Mouse (Mus musculus) adrenal gland, adult (tissue): ENCODE measurements around the gene Matk.
"Not testable (repeated sequence)": the region's sequence is repeated elsewhere in the genome, so short reads cannot be mapped to it uniquely, and the experiment has no call there.

Source experiments
- DNase-seq, 2 experiments: peaks; one replicate each; pipeline ENCODE4 v3.0.0; 2022 to 2023; ENCODE audit warnings: low spot score in 1 of 2; ENCODE audit not compliant: inconsistent age in 2 of 2

Gene Matk

DNA sequence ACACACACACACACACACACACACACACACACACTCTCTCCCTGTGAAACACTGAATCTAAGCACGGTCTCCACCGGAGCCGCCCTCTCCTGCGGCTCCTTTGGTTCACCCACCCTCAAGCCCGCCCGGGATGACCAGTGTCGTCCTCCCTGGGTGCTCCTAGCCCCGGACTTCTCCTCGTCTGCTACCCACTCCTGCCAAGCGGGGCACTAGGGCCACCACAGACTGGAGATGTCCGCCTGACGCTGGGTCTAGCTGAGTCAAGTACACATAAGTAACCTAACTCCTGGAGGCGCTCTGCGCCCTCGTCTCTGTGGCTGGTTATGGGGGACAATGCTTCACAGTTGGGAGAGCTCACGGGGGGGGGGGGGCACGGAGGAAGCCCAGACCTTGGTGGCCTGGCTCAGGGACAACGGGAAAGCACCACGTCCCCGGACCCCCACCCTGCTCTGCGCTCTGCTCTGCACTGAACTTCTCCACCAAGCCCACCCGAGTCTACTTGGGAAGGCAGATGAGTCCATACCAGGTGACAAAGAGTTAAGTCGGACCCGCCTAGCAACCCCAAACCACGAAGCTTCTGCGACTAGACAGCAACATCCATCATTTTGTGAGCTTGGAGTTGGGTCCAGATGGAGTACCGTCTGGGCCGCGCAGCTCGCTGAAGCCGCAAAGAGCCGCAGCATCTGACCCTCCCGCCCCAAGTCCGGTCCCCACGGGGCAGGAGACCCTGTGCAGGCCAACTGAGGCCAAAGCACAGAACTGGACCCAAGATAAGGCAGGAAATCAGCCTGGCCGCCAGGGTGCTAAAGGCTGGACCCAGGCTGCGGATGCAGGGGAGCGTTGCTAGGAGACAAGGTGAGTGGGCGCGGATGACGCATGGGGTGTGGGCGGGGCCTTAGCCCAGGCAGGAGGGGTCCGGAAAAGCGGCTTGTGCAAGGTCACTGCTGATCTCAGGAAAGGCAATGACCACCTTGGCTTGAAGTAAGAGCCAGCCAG, at the start of gene Matk:
Matk (plus strand) TSS at position 512 of the 996 bp plus-strand sequence.
- peak in 1 of 2 experiments; percentile 65 for DNase-seq

DNA sequence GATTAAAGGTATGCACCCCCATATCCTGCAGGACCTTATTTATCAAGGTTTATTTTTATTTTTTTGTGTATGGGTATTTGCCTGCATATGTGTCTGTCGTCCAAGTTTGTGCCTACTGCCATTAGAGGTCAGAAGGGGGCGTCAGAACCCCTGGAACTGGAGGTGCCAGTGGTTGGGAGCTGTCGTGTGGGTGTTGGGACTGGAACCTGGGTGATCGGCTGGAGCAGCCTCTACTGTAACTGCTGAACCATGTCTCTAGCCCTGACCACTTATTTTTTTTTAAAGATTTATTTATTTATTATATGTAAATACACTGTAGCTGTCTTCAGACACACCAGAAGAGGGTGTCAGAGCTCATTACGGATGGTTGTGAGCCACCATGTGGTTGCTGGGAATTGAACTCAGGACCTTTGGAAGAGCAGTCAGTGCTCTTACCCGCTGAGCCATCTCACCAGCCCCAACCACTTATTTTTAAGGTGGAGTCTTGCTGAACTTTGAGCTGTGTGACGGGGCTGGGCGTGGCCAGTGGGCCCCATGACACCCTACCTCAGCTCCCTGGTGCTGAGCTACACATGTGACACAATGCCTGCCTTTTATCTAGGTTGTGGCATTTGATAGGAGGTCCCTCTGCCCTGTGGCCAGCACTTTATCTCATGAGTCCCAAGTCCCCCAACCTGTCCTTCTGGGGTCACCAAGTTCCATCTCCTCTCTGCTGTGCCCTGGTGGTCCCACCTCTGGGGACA, 49.6 kb upstream of the Matk start:
- DNase-seq, result no peak

DNA sequence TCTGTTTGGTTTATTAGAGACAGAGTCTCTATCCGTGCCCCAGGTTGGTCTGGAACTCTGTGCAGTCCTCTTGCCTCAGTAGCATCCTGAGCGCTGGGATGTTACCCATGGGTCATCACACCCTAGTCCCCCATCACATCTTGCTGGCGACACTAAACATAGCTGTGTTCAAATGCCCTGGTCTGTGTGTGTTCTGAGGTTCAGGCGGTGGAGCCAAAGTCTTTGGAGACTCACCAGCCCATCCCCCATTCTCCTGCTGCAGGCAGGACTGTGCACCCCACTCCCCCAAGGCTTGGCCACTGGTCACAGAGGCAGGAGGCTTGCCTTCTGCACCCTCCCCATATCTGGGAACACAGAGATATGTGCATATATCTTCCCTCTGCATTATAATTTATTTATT, 48.6 kb upstream of the Matk start:
- DNase-seq, result no peak

DNA sequence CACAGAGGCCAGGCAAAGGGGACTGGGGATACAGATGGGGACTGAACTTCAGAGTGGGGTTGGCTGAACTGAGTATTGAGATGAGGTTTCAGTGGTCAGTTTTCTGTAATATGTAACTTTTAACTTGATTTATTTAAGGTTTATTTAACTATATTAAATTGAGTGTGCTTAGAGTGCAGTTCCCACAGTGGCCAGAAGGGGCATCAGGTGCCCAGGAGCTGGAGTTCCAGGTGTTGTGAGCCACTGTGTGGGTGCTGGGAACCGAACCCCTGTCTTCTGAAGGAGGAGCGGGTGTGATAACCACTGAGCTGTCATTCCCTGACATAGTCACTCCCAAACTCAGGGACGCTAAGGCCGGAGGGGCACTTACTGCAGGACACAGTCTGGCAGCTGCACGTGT, 42.6 kb upstream of the Matk start:
- DNase-seq, result no peak

DNA sequence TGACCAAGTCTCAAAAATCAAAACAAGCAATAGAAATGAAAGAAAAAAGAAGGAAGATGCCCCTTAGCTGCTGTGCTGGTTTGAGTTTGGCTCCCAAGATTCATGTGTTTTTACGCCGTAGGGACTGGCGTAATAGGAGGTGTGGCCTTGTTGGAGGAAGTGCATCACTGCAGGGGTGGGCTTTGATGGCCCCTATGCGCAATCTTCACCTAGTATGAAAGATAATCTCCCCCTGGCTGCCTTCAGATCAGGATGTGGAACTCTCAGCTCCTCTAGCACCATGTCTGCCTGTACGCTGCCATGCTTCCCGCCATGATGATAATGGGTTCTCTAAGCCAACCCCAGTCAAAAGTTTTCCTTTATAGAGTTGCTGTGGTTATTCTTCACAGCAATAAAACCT, 36.5 kb upstream of the Matk start:
- DNase-seq, result no peak

GRCm38 (mm10) chr10:81216810-81217209, 35.9 kb upstream of the Matk start:
- no peak for DNase-seq

GRCm38 (mm10) chr10:81217267-81217666, 35.5 kb upstream of the Matk start:
- DNase-seq, result peak in 1 of 2 experiments; percentile 46

- peak; percentile 57 to 86 for DNase-seq
These were observed 34.8 kb upstream of the Matk start for GRCm38 (mm10) chr10:81217964-81218363.

DNA sequence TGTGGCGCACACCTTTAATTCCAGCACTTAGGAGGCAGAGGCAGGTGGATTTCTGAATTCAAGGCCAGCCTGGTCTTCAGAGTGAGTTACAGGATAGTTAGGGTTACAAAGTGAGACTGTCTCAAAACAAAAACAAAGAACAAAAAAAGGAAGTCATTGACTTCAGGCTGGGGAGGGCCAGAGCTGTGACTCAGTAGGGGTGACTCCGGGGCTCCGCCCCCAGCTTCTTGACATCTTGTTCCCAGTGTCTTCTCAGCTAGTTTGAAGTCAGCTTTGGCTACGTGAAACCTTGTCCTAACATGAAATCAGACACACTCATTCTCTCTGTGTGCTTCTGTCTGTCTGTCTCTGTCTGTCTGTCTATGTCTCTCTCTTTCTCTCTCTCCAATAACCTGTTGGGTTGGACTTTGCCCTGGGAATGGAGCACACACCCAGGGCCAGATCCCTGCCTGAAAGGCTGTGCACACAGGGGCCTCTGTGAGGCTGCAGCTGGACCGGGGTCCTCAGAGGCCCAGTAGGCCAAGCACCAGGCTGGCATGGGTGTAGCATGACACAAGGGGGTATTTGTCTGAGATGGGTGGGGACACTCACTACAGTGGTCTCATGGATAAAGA, 31.2 kb upstream of the Matk start:
- DNase-seq, result no peak

DNA sequence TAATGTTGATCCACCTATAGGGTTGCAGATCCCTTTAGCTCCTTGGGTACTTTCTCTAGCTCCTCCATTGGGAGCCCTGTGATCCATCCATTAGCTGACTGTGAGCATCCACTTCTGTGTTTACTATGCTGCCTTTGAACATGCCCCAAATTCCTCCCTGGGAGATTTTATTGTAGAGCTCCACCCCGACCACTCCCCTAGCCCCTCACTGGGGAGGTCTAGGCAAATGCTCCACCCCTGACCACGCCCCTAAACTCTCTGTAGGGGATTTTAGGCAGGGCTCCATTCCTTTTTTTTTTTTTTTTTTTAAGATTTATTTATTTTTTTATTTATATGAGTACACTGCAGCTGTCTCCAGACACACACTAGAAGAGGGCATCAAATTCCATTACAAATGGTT, 29.0 kb upstream of the Matk start:
- not testable (repeated sequence) for DNase-seq

- DNase-seq, result peak in 1 of 2 experiments; percentile 22
These were observed 22.8 kb upstream of the Matk start for GRCm38 (mm10) chr10:81229735-81230437.

DNA sequence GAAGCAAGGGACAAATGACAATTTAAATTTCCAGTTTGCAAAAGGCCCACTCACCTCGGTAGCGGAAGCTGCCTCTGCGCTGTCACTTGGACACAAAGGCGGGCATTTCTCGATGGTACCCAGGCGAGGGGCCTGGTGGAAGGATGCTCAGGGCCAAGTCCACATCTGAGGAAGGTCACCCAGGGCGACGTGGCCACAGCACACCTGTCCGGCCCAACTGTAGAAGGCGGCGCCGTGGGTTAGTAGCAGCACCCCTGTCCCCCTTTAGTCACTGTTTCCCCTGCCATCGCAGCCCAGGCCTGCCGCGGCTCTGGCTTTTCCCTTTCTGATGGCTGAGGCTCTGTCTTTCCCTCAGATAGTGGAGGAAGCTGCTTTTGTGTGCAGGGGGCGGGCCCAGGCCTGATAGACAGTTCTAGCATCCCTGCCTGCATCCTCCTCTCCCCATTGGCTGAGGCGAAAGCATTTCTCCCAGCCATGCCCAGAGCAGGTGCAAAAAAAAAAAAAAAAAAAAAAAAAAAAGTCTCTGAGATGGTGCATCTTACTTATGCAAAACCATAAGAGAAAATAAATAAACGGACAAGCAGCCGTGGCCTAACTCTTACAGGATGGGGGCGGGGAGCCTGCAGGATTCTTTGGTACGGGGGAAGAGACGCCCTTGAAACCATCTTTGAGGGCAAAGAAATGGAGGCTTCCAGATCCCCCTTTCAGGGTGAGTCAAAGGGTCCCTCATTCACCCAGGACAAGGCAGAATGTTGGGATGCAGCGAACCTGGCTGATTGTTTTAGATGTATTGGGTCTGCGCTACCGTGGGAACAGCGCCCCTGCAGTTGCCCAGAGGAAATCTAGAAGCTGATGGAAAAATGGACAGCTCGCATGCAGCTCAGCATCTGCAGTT, 22.1 kb upstream of the Matk start, which contains the start of gene Atcay:
Atcay (minus strand) TSS at position 396 of the 895 bp plus-strand sequence.
- peak in 1 of 2 experiments; percentile 59 for DNase-seq

DNA sequence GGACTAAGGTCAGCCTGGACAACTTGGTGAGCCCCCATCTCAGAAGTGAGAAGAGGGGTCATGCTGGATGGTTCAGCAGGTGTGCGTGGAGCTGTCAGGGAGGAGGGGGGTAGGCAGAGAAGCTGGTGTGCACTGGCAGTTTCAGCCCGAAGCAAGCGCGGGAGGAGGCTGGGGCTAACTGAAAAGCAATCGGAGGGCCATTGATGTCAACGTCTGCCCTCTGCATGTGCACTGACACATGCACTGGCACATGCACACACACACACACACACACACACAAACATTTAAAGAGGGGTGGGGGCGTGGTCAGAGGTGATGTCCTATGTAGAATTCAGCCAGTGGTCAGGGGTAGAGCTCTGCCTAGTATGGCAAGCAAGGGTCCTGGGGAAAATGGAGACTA, 21.3 kb upstream of the Matk start:
- DNase-seq, result peak in 1 of 2 experiments; percentile 28

- DNase-seq, result peak; percentile 96 to 97
These were observed 20.0 kb upstream of the Matk start, which contains the start of gene Zfr2 for GRCm38 (mm10) chr10:81232580-81233225. Zfr2 (plus strand) TSS chr10:81233155.

DNA sequence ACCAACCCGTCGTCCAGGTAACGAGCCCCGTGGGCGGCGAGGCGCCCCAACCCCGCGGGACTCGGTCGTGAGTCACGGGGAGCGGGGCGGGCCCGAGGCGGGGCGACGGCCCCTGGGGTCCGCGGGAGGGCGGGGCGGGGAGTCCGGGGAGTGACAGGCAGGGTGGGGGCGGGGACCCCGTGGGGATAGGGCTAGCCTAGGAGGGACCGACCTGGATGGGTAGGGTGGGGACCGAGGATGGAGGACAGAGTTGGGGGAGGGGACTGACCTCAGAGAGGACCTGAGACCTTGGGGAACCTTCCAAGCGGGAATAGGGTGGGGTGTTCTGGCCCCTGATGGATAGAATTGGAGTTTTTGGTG, 19.5 kb upstream of the Matk start:
- DNase-seq, result no peak

GRCm38 (mm10) chr10:81234206-81234605, 18.5 kb upstream of the Matk start:
- DNase-seq, result peak; percentile 39 to 60

- DNase-seq, result no peak
These were observed 16.1 kb upstream of the Matk start for GRCm38 (mm10) chr10:81236471-81237268.

GRCm38 (mm10) chr10:81238618-81239017, 14.1 kb upstream of the Matk start:
- DNase-seq, result no peak
